Mouse (Mus musculus) left cerebral cortex, adult 8-10 months (tissue): ENCODE results near the gene Gm8279. TPM values are rescaled to one million over a fixed set of nuclear protein-coding genes. Genes with fewer than 3 reads are reported as not detected.
"Not testable (repeated sequence)": the region's sequence is repeated elsewhere in the genome, so short reads cannot be mapped to it uniquely, and the experiment has no call there.

Source experiments
- DNase-seq, 2 experiments: peaks; one replicate each; pipeline ENCODE4 v3.0.0; 2022; ENCODE audit warnings: low spot score in 2 of 2
- total RNA-seq, 4 experiments: library from RNA; stranded (reverse); gene quantifications; 2 replicates each; pipeline ENCODE4 v1.2.4; 2022

Gene Gm8279
- not detected for total RNA-seq

GRCm38 (mm10) chr14:5131219-5131618 lies at the start of gene Gm8279:
Gene Gm8279 (plus strand): TSS chr14:5131519.
- DNase-seq = not testable (repeated sequence)

GRCm38 (mm10) chr14:5164235-5164634 lies 32.9 kb downstream of the Gm8279 start, which contains the start of gene Gm3317:
Gene Gm3317 (plus strand): TSS chr14:5164535.
- not testable (repeated sequence) for DNase-seq

DNA sequence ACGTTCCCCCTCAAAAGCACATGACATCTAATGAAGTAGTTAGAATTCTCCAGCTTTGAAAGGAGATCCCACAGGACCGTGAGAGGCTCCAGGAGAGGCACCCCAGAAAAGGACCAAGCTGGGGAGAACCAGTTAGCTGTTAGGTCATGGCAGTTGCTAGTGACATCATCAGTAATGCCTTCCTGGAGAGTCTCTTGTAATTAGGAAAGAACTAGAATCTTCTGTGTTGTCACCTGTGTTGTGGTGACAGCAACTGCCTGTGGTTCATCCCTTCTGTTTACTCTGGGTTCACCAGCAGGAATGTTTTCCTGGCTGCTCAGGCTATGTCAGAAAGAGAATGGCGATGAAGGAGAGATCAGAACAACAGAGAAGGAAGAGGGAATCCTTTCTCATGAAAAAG lies 54.2 kb downstream of the Gm8279 start, which contains the start of gene Gm8271:
Gene Gm8271, plus strand, starts transcription at position 301 of the 400 bp plus-strand sequence.
- DNase-seq = not testable (repeated sequence)

Other genes with a start within 250 kb of the Gm8279 start
- not detected for gene Gm3278, start 239.1 kb upstream of the Gm8279 start, total RNA-seq
- gene Gm8297, start 147.6 kb upstream of the Gm8279 start, total RNA-seq = not detected
- not detected for gene Gm3298, start 115.6 kb upstream of the Gm8279 start, total RNA-seq
- not detected for gene 4930555G01Rik, start 80.9 kb upstream of the Gm8279 start, total RNA-seq
- 1 to 10 TPM in 2 of 4 experiments, under 1 TPM in 2; 0.46 to 1.9 (median 1.1) TPM for gene Gm8281, start 60.5 kb upstream of the Gm8279 start, total RNA-seq
- gene Gm3317, start 33.0 kb downstream of the Gm8279 start, total RNA-seq = not detected
- gene Gm8271, start 54.3 kb downstream of the Gm8279 start, total RNA-seq = not detected
- gene Gm3526, start 129.1 kb downstream of the Gm8279 start, total RNA-seq = not detected
- not detected for gene Gm3542, start 203.4 kb downstream of the Gm8279 start, total RNA-seq